Mouse (Mus musculus): ENCODE measurements at regions not wholly inside any gene's neighbourhood (a gene's known extent, or its start where the extent isn't known, plus 50 kb on each side); places are given as distances from the start of the nearest gene placed in this dataset.

GRCm38 (mm10) chr15:56531529-56531928 lies 945.9 kb downstream of the Slc22a22 start:
- no peak for TF ChIP-seq CTCF (IDR thresholded peaks at IDR 0.05; ENCODE audit: low read depth)
- no peak for TF ChIP-seq EP300 (optimal IDR thresholded peaks at IDR 0.05)

All from stomach, postnatal 0 days (tissue).